Mouse (Mus musculus) CD4-positive helper T cell, adult 2 months (primary cell): ENCODE results near the gene Slx1b.
A peak's percentile ranks its signal among the peaks of the same experiment; 100 is the strongest.
"Not testable (repeated sequence)": the region's sequence is repeated elsewhere in the genome, so short reads cannot be mapped to it uniquely, and the experiment has no call there.

ENCODE experiments used
- DNase-seq: peaks from one replicate; pipeline ENCODE4 v3.0.0-alpha.2; 2012; ENCODE audit warnings: low read depth, missing footprints, low spot score

Slx1b gene

DNA sequence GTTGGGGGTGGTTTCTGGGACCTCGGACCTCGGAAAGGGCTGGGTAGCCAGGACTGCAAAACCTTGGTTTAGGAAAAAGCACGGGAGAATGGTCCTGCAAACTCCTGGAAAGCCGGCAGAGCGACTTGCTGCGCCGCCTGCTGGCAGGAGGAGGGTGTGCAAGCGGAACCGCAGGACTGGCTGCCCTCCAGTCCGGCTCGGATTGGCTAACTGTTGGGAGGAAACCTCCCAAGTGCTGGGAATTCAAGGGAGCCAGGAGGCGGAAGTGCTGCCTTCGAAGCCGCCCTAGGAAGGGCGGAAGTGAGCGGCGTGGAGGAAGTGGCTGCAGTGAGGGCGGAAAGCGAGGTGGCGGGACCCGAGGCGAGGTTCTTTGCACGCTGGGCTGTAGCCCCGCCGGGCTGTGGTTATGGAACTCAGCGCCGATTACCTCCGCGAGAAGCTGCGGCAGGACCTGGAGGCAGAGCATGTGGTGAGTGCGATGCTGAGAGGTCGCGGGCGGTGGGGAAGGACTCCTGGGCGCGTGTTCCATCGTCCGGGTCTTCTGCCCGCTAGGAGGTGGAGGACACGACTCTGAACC, at the start of gene Slx1b:
Slx1b (minus strand) TSS at position 154 of the 577 bp plus-strand sequence.
- DNase-seq, result peak; percentile 97

DNA sequence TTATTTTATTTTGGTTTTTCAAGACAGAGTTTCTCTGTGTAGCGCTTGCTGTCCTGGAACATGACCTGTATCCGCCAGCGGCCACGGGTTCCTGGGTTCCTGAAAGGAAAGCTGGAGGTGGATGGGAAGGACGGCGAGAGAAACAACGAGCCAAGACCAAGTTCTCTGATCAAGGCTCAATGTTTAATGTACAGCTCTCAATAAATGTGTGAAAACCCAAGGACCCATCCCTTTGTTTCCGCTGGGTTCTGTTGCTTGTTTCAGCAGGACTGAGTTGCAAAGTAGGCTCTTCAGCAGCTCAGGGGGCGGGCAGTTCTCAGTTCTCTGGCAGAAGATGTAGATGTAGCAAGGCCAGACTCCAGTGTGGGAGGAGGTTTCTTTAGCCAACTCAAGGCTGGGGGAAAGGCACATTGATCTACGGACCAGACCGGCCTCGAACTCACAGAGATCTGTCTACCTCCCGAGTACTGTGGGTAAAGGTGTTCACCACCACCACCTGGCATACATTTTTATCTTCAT, 46.4 kb upstream of the Slx1b start:
- no peak for DNase-seq

DNA sequence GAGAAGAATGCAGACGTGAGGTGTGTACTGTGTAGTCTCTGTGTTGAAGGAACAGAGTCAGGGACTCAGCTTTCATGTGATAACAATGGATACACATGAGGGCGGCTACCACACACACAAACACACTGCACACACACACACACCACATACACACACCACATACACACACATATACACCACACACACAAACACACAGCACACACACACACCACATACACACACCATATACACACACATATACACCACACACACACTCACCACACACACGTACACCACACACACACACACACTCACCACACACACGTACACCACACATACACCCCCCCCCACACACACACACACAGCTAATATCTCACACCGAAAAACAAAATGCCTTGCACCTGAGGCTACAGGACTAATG, 45.9 kb upstream of the Slx1b start:
- DNase-seq, result no peak

DNA sequence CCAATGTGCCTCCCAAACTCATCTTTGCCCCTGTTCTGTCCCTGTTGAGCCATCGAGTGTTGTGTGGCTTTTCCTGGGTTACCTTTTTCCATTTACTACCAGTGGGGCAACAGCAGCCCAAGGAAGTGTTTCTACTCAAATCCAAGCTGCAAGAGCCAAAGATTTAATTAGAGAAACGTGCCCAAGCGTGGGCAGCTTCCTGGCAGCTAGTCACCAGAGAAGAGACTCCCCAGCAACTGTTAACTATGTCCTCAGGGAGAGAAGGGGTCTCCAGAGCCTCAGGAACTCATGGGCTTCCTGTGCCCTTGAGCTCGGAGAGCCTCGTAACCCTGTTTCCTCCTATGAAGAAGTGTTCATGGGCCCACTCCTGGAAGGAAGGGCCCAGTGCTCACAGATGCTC, 45.4 kb upstream of the Slx1b start:
- no peak for DNase-seq

DNA sequence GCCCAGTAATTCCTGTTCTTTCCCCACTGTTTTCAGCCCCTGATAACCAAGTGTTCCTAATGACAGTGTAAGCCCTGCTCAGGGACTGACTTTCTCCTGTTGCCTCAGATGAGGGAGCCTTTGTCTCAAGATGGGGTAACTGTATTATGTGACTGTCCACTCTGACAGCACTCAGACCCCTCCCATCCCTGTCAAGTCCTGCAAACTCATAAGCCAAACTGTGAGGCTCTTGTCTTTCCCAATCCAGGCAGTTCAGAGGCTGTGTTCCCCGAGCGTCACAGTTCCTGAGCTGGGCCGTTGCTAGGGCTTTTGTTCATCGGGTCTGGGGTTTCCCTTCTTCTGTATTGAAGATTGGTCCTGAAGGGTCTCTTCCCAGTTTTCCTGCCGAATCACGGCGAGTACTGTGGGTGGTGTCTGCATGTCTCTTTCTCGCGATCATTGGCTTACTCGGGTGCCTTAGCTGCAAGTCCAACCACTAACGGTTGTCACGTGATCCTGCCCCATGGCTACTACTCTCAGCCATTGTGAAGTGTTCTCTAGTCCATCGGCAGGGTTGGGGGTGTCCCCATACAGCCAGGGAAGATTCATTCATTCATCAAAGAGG, 44.6 kb upstream of the Slx1b start:
- DNase-seq, result no peak

DNA sequence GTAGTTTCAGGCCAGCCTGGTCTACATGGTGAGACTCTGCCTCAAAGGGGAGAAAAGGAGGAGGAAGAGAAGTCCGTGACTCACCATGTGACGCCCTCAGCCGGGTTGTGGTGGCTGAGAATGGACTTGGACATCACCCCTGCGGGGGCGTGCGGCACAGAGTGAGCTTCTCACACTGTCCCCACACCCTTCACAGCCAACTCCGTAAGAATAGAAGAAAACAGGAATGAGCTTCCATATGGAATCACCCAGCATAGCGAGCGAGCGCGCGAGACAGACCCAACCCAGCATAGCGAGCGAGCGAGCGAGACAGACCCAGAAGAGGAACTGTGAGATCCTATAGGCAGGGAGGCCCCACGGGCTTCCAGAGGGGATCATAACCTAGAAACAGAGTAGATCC, 44.0 kb upstream of the Slx1b start:
- no peak for DNase-seq

DNA sequence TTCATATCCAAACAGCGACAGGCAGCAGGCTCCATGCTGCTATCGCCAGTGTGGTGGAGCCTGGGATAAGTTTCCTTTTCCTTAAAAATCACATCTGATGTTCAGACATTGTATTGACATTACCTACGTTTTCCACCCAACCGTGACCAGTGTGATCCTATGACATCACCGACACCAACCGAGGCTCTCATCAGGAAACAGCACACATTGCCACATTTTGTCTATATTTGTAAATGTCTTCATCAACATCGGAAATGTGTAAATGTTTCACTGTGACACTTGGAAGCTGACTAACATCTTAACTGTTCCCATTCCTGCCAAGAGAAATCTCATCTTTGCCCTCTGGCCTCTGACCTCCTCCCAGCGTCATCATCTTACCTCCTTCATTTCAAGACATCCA, 40.5 kb upstream of the Slx1b start:
- no peak for DNase-seq

DNA sequence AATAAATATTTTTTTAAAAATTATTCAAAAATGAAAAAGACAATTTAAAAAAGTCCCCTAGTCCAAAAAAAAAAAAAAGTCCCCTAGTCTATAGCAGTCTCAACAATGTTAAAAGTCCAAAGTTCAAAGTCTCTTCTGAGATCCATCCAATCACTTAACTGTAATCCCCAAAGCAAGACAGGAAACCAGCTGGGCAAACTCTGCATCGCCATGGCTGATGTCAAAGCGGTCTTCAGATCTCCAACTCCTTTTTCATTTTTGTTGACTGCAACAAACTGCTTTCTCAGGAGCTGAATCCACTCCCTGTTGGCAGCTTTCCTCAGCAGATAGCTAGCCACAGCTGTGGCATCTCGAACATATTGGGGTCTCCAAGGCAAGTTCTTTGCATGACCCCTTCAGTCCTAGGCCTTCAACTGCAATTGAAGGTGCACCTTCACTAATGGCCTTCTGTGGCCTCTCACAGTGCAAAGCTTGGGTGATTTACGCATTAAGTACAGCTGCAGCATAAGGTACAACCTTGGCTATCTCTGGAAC, 34.7 kb upstream of the Slx1b start:
- not testable (repeated sequence) for DNase-seq

DNA sequence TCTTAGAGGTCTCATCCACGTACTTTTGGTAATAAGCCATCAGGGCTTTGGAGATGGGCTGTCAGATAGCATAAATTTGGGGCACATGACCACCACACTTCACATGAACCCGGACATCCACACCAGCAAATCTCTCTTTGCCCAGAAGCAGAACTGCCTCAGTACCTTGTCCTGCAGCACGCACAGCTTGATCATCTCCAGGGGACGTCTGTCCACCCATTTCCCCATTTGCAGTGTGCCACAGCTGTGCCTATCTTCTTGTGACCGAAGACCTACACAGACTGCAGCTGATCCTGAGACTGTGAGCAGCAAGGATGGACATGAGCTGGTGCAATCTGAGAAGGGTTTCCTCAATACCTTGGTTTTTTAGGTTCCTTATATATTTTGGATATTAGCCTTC, 30.1 kb upstream of the Slx1b start:
- no peak for DNase-seq

DNA sequence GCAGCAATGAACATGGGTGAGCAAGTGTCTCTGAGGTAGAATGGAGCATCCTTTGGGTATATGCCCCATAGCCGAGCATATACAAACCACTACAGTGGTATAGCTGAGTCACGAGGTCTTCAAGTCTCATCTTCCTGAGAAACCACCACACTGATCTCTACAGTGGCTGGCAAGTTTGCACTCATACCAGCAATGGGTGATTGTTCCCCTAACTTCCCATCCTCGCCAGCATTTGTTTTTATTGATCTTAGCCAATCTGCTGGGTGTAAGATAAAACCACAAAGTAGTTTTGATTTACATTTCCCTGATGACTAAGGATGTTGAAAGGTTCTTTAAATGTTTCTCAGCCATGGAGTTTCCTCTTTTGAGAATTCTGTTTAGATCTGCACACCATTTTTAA, 29.5 kb upstream of the Slx1b start:
- DNase-seq, result peak; percentile 43

DNA sequence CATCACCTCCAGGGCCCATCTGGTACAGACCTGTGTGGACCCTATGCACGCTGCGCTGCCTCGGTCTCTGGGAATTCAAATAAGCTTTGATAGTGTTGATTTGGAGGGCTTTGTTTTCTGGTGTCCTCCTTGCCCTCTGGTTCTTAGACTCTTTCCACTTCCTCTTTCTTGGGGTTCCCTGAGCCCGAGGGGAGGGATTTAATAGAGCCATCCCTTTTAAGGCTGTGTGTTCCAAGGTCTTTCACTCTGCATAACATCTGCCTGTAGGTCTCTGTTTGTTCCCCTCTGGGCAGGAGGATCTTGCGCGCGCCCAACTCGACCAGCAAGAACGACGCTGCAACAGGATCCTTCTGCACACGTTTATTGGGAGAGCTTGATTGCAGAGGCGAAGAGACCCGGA, 26.1 kb upstream of the Slx1b start:
- DNase-seq, result no peak

DNA sequence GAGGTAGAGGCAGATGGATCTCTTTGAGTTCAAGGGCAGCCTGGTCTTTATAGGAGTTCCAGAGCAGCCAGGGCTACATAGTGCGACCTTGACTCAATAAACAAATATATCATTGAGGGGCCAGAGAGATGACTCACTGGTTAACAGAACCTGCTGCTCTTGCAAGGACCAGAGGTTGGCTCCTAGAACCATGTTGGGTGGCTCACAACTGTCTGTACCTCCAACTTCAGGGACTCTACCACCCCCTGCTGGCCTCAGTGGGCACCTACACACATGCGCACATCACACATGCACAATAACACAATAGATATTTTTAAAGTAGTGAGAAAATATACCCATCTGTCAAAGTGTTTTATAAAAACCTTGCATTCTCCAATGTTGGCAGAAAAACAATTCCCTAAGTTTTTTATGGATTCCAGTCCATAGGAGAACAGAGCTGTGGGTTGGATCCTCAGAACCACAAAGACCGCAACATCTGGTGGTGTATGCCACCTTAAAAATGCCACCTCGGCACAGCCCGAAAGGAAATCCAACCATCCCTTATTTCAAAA, 23.3 kb upstream of the Slx1b start:
- peak; percentile 39 for DNase-seq

DNA sequence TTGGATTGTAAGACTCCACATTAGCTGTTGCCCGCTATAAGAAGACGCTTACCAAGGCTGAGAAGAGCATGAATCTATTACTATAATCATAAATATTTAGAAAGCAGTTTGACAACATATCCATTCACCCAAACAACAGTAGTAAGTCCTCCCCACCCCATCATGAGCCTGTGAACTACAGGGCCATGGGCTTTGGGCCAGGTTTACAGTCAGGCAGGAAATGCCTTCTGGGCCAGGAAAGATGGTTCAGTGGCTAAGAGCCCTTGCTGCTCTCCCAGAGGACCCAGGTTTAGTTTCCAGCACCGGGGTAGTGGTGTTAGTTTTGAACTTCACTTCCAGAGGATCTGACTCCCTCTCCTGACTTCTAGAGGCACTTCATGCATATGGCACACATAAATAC, 22.0 kb upstream of the Slx1b start:
- no peak for DNase-seq

DNA sequence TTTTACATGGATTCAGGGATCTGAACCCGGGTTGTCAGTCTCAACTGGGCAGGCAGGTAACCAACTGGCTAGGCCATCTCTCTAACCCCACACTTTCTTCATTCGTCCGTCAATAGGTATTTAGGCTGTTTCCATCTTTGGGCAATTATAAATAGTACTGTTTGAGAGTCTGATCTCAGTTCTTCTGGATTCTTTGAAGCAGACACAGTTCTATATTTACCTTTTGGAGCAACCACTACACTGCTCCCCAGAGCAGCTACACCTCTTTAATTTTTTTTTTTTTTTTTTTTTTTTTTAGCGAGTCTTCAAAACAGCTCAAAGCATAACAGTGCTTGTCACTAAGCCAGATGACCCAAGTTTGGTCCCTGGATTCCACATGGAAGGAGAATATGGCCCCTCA, 20.1 kb upstream of the Slx1b start:
- no peak for DNase-seq

DNA sequence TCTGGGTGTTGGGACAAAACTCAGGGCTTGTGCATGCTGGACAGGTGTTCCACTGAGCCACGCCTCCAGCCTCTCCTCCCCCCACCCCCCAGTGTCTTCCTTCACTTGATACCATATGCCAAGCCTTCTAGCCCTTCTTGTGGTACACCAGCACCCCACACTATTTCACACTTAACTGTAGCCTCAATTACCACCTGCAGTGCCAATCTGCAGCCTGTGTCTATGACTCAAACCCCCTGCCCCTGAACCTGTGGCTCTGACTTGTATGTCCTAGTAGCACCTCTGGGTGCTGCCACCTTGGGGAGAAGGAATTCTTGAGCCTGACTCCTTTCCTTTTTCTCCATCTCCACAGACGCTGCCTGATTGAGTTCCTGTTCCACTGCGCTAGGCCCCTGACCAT, 16.3 kb upstream of the Slx1b start:
- DNase-seq, result no peak

DNA sequence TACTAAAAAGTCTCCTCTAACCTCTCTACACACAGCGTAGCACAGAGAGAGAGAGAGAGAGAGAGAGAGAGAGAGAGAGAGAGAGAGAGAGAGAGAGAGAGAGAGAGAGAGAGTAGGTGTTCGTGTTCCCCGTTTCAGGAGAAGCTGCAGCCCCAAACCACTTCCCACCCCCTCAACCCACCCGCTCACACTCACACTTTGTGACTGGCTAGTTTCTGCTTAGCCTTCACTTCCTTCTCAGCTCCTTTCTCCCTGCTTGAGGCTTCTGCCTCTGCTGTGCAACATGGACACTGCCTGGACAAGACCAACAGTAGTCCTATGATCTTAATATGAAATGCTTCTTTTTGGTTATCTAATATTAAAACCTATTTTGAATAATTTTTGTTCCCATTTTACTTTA, 14.7 kb upstream of the Slx1b start:
- DNase-seq, result peak; percentile 24

DNA sequence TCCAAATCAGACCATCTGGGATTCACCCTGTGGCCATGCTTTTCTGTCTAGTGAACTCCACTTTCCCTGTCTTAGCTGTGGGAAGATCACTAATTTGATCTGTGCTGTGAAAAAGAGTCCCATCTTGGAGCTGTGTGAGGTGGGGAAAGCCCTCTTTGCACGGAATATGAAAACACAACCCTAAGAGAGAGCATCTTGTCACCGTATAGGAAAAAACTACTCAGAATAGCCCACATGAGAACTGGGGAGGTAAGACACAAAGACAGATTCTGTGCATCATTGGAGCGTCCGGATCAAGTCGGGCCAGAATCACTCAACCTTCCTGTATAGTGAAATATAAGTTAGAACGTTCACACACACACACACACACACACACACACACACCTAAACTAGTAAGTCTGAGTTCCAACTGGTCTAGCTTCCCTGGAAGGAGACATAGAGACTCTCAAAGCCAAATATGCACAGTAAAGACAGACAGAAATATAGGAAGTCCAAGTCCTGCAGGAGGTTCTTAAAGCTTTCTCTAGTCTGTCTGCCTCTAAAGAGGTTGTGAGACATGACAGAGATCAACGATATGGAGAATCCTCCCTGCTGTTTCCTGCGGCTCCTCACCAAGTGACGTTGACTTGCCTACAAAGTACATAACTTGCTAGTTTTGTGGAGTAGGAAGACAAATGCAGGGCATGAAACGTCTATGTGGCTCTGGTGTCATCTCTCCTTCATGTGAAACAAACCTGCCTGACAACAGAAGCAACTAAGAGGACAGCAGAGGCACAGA, 12.8 kb upstream of the Slx1b start:
- DNase-seq, result peak; percentile 68

DNA sequence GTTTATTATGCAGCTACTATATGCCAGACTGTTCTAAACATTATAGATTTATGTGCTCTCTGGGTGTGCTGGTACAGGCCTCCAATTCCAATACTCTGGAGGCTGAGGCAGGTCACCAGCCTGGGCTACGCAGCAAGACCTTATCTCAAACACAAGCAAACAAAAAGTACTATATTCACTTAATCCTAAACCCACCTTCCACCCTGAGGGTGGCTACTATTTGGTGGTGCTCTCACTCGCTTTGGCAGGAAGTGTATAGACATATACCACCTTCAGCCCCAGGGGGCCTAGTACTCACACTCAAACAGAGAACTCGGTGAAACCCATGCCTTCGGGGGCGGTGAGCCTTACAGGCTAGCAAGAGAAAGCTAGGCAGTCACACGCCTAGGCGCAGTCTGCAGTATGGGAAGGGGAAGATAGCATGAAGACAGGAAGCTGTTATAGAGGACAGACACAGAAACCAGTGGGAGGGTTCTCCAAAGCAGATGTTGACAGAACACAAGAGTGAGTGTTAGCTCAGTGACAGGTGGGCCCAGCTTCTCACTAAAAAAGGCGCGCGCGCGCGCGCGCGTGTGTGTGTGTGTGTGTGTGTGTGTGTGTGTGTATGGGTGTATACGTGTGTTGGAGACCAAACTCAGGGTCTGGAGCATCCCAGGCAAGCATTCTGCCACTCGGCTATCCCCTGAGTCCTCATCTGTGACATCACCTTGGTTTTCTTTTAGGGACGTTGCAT, 12.0 kb upstream of the Slx1b start, which contains the start of gene Coro1a:
Coro1a (minus strand) TSS at position 346 of the 733 bp plus-strand sequence.
- peak; percentile 78 for DNase-seq

DNA sequence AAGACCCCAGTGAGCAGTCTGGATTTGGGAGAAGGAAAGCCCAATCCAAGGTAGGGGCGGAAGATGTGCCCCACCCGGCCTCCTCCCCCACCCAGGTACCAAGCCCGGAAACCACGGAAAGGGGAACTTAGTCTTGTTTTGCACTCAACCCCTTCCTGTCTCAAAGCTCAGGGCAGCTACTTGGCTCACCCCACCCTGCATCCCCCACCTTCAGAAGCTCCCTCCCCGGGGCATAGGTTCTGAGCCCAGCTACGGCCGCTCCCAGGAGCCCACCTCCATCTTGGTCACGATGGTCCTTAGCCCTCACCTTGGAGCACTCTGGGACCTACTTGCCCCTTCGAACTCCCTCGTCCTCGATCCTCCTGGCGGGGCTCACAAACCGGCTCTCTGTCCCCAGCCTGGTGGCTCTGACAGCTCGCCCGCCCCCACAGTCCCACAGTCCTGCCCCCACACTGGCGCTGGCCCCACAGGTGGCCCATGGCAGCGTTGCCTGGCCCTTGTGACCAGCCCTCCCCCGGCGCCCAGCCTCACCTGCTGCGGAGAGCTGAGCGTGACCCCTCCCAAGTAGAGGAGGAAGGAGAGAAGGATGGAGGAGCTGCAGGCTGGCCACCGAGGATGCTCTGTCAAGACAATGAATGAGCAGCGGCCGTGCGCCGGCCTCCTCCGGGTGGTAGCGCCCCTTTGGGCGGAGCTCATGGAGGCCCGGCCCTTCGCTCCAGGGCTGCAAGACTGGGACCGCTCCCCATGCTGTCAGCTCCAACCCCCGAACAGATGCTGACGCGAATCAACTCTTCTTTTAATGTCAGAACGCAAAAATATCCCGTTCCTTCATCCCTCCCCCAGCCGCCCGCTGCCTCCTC, 8.8 kb upstream of the Slx1b start:
- peak; percentile 91 for DNase-seq

DNA sequence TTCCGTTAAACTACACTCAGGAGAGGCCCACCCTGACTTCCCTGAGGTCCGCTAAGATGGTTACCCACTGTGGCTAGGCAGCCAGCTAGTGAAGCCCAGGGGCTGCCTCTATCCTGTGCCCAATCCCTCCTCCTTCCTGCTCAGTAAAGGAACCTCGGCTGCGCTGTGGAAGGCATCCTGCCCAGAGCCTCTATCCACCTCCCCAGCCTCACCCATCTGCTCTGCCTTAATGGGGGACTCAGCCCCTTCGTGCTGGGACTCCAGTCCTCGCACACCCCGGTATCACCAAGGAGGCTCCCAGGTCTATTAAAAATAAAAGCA, 8.1 kb upstream of the Slx1b start:
- no peak for DNase-seq
